In genomic region chr7:28665620-28666579, GRCm38 (mm10) we compare ENCODE assay signal across 8 mouse cellular contexts. TPM values are rescaled to one million over a fixed set of nuclear protein-coding genes. Genes with fewer than 3 reads are reported as not detected.
DNase-seq lines count a peak whose midpoint lies in the region; ATAC-seq and TF ChIP-seq lines count a peak whose summit lies in the region.

No protein-coding gene starts in this region.

- no peak overlapping the region for H3K27ac ChIP-seq in kidney, adult 2 months (ENCODE audit: insufficient read depth, low read depth, low read length)
- H3K27ac ChIP-seq in CH12.LX (ENCODE audit: insufficient read depth, low read depth): no peak overlapping the region
- no peak overlapping the region for H3K27ac ChIP-seq in neural tube, embryonic 12.5 days

- no peaks in the 10 kb centered on the region for H3K79me2 ChIP-seq in CH12.LX (replicated peaks; ENCODE audit: control insufficient read depth, extremely low read depth, insufficient read depth, poor library complexity, severe bottlenecking)

- no peaks in the 10 kb centered on the region for H3K27me3 ChIP-seq in kidney, adult 2 months (replicated peaks; ENCODE audit: control insufficient read depth, insufficient read depth, low read length)
- H3K27me3 ChIP-seq in CH12.LX (replicated peaks): peaks cover 7% of the 10 kb centered on the region
- H3K27me3 ChIP-seq in neural tube, embryonic 12.5 days (replicated peaks): no peaks in the 10 kb centered on the region

- TF ChIP-seq POLR2A in kidney, adult 2 months (IDR thresholded peaks at IDR 0.05; ENCODE audit: low read depth, low read length): no peak
- no peak for TF ChIP-seq POLR2A in CH12.LX (IDR thresholded peaks at IDR 0.05; ENCODE audit: low read depth, low read length)

- no peak for TF ChIP-seq EP300 in CH12.LX (IDR thresholded peaks at IDR 0.05; ENCODE audit: low read length)

- no peak overlapping the region for H3K9ac ChIP-seq in CH12.LX (ENCODE audit: insufficient read depth, low read depth)
- H3K9ac ChIP-seq in neural tube, embryonic 12.5 days: no peak overlapping the region; the same call in 1 of the 2 replicates

- ATAC-seq in inflammation-experienced regulatory T-cells, adult 6 months: peak; percentile 58
- ATAC-seq in neural tube, embryonic 12.5 days (ENCODE audit: low FRiP score, low read depth): no peak

- peaks cover 4% of the 10 kb centered on the region for H3K9me3 ChIP-seq in CH12.LX (replicated peaks; ENCODE audit: low read length)
- H3K9me3 ChIP-seq in neural tube, embryonic 12.5 days: no peaks in the 10 kb centered on the region

- no peaks in the 10 kb centered on the region for H3K4me1 ChIP-seq in kidney, adult 2 months (ENCODE audit: control insufficient read depth, insufficient read depth, low read length)
- H3K4me1 ChIP-seq in CH12.LX (ENCODE audit: control insufficient read depth in 1 of 2, insufficient read depth in 2 of 2): peaks cover 2 to 13% of the 10 kb centered on the region in 2 experiments
- peaks cover 8% of the 10 kb centered on the region for H3K4me1 ChIP-seq in neural tube, embryonic 12.5 days

- DNase-seq in kidney, postnatal 14 days: peak; percentile 3
- DNase-seq in kidney, adult 2 months: no peak
- DNase-seq in CH12.LX (ENCODE audit: extremely low read depth): peak; percentile 31
- DNase-seq in embryo, embryonic 10 days (ENCODE audit: low spot score): peak; percentile 50
- no peak for DNase-seq in adrenal gland, postnatal 25 days
- no peak for DNase-seq in ovary, adult 18-20 months (ENCODE audit: low spot score)

- no peaks in the 10 kb centered on the region for H3K36me3 ChIP-seq in kidney, adult 2 months (ENCODE audit: control insufficient read depth, insufficient read depth, low read length)
- no peaks in the 10 kb centered on the region for H3K36me3 ChIP-seq in CH12.LX (replicated peaks in 1 of 2; ENCODE audit: control insufficient read depth in 1 of 2, insufficient read depth in 1 of 2, low read length in 1 of 2)
- no peaks in the 10 kb centered on the region for H3K36me3 ChIP-seq in neural tube, embryonic 12.5 days

- in situ Hi-C loops in CH12.LX (cut with MboI; ENCODE audit: low pct_ligation_motif_present, low pct_unique_long_range_greater_than_20kb, low sequenced_read_pairs): no loop called here

- peak overlapping the region; percentile 39 for H3K4me2 ChIP-seq in CH12.LX (ENCODE audit: insufficient read depth, low read depth, poor library complexity, severe bottlenecking)
- H3K4me2 ChIP-seq in neural tube, embryonic 12.5 days (replicated peaks): peak overlapping the region; percentile 35

- WGBS in kidney, adult 2 months: 10% methylated on average over 15 of the region's 15 CpGs
- 37% methylated on average over 15 of the region's 15 CpGs for WGBS in neural tube, embryonic 12.5 days

- dilution Hi-C loops in CH12.LX (cut with MboI; ENCODE audit: extremely low pct_ligation_motif_present, extremely low pct_unique_long_range_greater_than_20kb, low sequenced_read_pairs): no loop called here

- TF ChIP-seq CTCF in kidney, adult 2 months (conservative IDR thresholded peaks at IDR 0.05; ENCODE audit: insufficient read depth, insufficient read length, low read depth, low read length): no peak
- no peak for TF ChIP-seq CTCF in CH12.LX (conservative IDR thresholded peaks at IDR 0.05 in 1 of 2, IDR thresholded peaks at IDR 0.05 in 1 of 2; ENCODE audit: low read depth in 2 of 2, low read length in 2 of 2)

- no peak for TF ChIP-seq RAD21 in CH12.LX (IDR thresholded peaks at IDR 0.05; ENCODE audit: low read depth, low read length)

- H3K4me3 ChIP-seq in kidney, adult 2 months (ENCODE audit: insufficient read depth, low read depth, low read length): no peak overlapping the region
- H3K4me3 ChIP-seq in CH12.LX (replicated peaks in 1 of 3; ENCODE audit: low read depth in 2 of 3, low read length in 2 of 3, poor library complexity in 1 of 3): no peak overlapping the region
- H3K4me3 ChIP-seq in neural tube, embryonic 12.5 days: no peak overlapping the region

TF ChIP-seq in CH12.LX, 34 proteins besides CTCF, POLR2A, EP300 and RAD21:
- no peak for TF ChIP-seq PAX5 (IDR thresholded peaks at IDR 0.05; ENCODE audit: low read length)
- TF ChIP-seq HCFC1 (IDR thresholded peaks at IDR 0.05; ENCODE audit: low read depth, low read length): no peak
- TF ChIP-seq POLR2AphosphoS2 (IDR thresholded peaks at IDR 0.05; ENCODE audit: low read depth, low read length): no peak
- 0 out of 2 replicates have a peak, but pooled peaks have one; percentile 22 for TF ChIP-seq BHLHE40 (IDR thresholded peaks at IDR 0.05; ENCODE audit: low read depth, low read length)
- peak; percentile 37; the same call in 1 of the 2 replicates for TF ChIP-seq IRF4 (IDR thresholded peaks at IDR 0.05; ENCODE audit: low read depth, low read length)
- TF ChIP-seq TBP (conservative IDR thresholded peaks at IDR 0.05; ENCODE audit: low read depth, low read length): no peak
- TF ChIP-seq CHD1 (IDR thresholded peaks at IDR 0.05; ENCODE audit: low read depth, low read length): peak; percentile 90
- 0 out of 2 replicates have a peak, but pooled peaks have one; percentile 12 for TF ChIP-seq ELF1 (IDR thresholded peaks at IDR 0.05; ENCODE audit: low read depth, low read length)
- TF ChIP-seq MYC (IDR thresholded peaks at IDR 0.05; ENCODE audit: low read depth, low read length): no peak
- 0 out of 2 replicates have a peak, but pooled peaks have one; percentile 43 for TF ChIP-seq SIN3A (IDR thresholded peaks at IDR 0.05; ENCODE audit: low read length)
- no peak for TF ChIP-seq MAZ (IDR thresholded peaks at IDR 0.05; ENCODE audit: low read depth, low read length)
- no peak for TF ChIP-seq E2F4 (IDR thresholded peaks at IDR 0.05; ENCODE audit: insufficient replicate concordance, low read depth, low read length)
- TF ChIP-seq NRF1 (IDR thresholded peaks at IDR 0.05; ENCODE audit: low read depth, low read length): no peak
- TF ChIP-seq ETS1 (conservative IDR thresholded peaks at IDR 0.05; ENCODE audit: low read depth, low read length): no peak
- TF ChIP-seq KAT2A (IDR thresholded peaks at IDR 0.05; ENCODE audit: insufficient replicate concordance, low read length): no peak
- no peak for TF ChIP-seq UBTF (IDR thresholded peaks at IDR 0.05; ENCODE audit: low read depth, low read length)
- TF ChIP-seq ZKSCAN1 (IDR thresholded peaks at IDR 0.05; ENCODE audit: borderline replicate concordance, low read depth, low read length): no peak
- TF ChIP-seq CHD2 (IDR thresholded peaks at IDR 0.05; ENCODE audit: low read length): peak; percentile 50; the same call in 1 of the 2 replicates
- TF ChIP-seq JUN (IDR thresholded peaks at IDR 0.05; ENCODE audit: insufficient read depth, low read depth, low read length): no peak
- peak; percentile 22; the same call in 1 of the 2 replicates for TF ChIP-seq MEF2A (IDR thresholded peaks at IDR 0.05; ENCODE audit: borderline replicate concordance, low read depth, low read length)
- no peak for TF ChIP-seq ZC3H11A (IDR thresholded peaks at IDR 0.05; ENCODE audit: low read depth, low read length)
- TF ChIP-seq ZNF384 (IDR thresholded peaks at IDR 0.05; ENCODE audit: low read depth, low read length): peak; percentile 90
- TF ChIP-seq MAFK (IDR thresholded peaks at IDR 0.05; ENCODE audit: insufficient replicate concordance, low read length): no peak
- no peak for TF ChIP-seq MAX (IDR thresholded peaks at IDR 0.05; ENCODE audit: low read length)
- TF ChIP-seq TCF12 (IDR thresholded peaks at IDR 0.05; ENCODE audit: low read depth, low read length): no peak; the same call in 1 of the 2 replicates

RNA-seq across cellular contexts. Expression of gene Fbxo27, which starts 26.7 kb away (rescaled TPM):
- 1.1 and 1.6 TPM in 2 replicates for polyA plus RNA-seq in kidney, adult 2 months (2012; rRNA removed)
- total RNA-seq in CH12.LX (2012; rRNA removed) (not detected in 2 replicates), CH12.LX (2014; rRNA removed) (not detected in 2 replicates)
- polyA plus RNA-seq in CH12.LX (2012; ENCODE audit: insufficient read length, low read depth): not detected in 2 replicates
- polyA plus RNA-seq in inflammation-experienced regulatory T-cells, adult 6 months (2017; shearing (Covaris generic)): 1 to 10 TPM in 2 of 3 experiments, under 1 TPM in 1; 0.93 to 4.4 (median 1.3) TPM
- 4.7 and 6.1 TPM in 2 replicates for polyA plus RNA-seq in neural tube, embryonic 12.5 days (2016; fragmentation: Nextera tagmentation; extraction: Ambion mirVana)
- 1.3 and 1.9 TPM in 2 replicates for total RNA-seq in adrenal gland, postnatal 25 days (2021)

RNA-seq across cellular contexts. Expression of gene Acp7, which starts 34.8 kb away (rescaled TPM):
- polyA plus RNA-seq in kidney, adult 2 months (2012; rRNA removed): not detected in 2 replicates
- total RNA-seq in CH12.LX (2012; rRNA removed): not detected in 2 replicates
- total RNA-seq in CH12.LX (2014; rRNA removed): not detected in 2 replicates
- polyA plus RNA-seq in CH12.LX (2012; ENCODE audit: insufficient read length, low read depth): not detected in 2 replicates
- not detected for polyA plus RNA-seq in inflammation-experienced regulatory T-cells, adult 6 months (2017; shearing (Covaris generic))
- not detected in 2 replicates for polyA plus RNA-seq in neural tube, embryonic 12.5 days (2016; fragmentation: Nextera tagmentation; extraction: Ambion mirVana)
- not detected in 2 replicates for total RNA-seq in adrenal gland, postnatal 25 days (2021)

RNA-seq across cellular contexts. Expression of gene Fbxo17, which starts 50.7 kb away (rescaled TPM):
- 1.1 and 1.3 TPM in 2 replicates for polyA plus RNA-seq in kidney, adult 2 months (2012; rRNA removed)
- 0.13 and 0.25 TPM in 2 replicates for total RNA-seq in CH12.LX (2012; rRNA removed)
- not detected in 2 replicates for total RNA-seq in CH12.LX (2014; rRNA removed)
- polyA plus RNA-seq in CH12.LX (2012; ENCODE audit: insufficient read length, low read depth): 0.26 and 0.37 TPM in 2 replicates
- 1 to 10 TPM; 1.4 to 9.9 (median 6.4) TPM for polyA plus RNA-seq in inflammation-experienced regulatory T-cells, adult 6 months (2017; shearing (Covaris generic))
- polyA plus RNA-seq in neural tube, embryonic 12.5 days (2016; fragmentation: Nextera tagmentation; extraction: Ambion mirVana): 7.6 and 9.3 TPM in 2 replicates
- 3.9 and 5.3 TPM in 2 replicates for total RNA-seq in adrenal gland, postnatal 25 days (2021)

Comparison
In these comparisons a context has a peak if more than half of its experiments do, and no peak if none do; other contexts are left out.
1. DNase-seq: peak in kidney, postnatal 14 days (single experiment), CH12.LX (single experiment) and embryo, embryonic 10 days (single experiment); none in kidney, adult 2 months (single experiment), adrenal gland, postnatal 25 days (single experiment) and ovary, adult 18-20 months (single experiment).